Mouse (Mus musculus): Measurements from ENCODE around the gene Shc4. TPM values are rescaled to one million over a fixed set of nuclear protein-coding genes. Genes with fewer than 3 reads are reported as not detected.

The Shc4 gene
- total and polyA plus RNA-seq, 3 experiments: 0.21 to 1.1 (median 0.37) TPM

- no peaks in the 10 kb centered on the region for H3K79me2 ChIP-seq (replicated peaks; ENCODE audit: control insufficient read depth, extremely low read depth, insufficient read depth, poor library complexity, severe bottlenecking)
- in situ Hi-C loops (cut with MboI; ENCODE audit: low pct_ligation_motif_present, low pct_unique_long_range_greater_than_20kb, low sequenced_read_pairs): no loop called here
- dilution Hi-C loops (cut with MboI; ENCODE audit: extremely low pct_ligation_motif_present, extremely low pct_unique_long_range_greater_than_20kb, low sequenced_read_pairs): no loop called here
- no peaks in the 10 kb centered on the region for H3K36me3 ChIP-seq (replicated peaks in 1 of 2; ENCODE audit: control insufficient read depth in 1 of 2, insufficient read depth in 1 of 2, low read length in 1 of 2)
- no peak overlapping the region for H3K27ac ChIP-seq (ENCODE audit: insufficient read depth, low read depth)
- no peak overlapping the region for H3K4me3 ChIP-seq (replicated peaks in 1 of 3; ENCODE audit: low read depth in 2 of 3, low read length in 2 of 3, poor library complexity in 1 of 3)
- H3K4me1 ChIP-seq (ENCODE audit: control insufficient read depth in 1 of 2, insufficient read depth in 2 of 2): peaks cover 3 to 21% of the 10 kb centered on the region in 2 experiments; a peak in 3 of 4 replicates
- DNase-seq (ENCODE audit: extremely low read depth): no peak
- no peaks in the 10 kb centered on the region for H3K9me3 ChIP-seq (replicated peaks; ENCODE audit: low read length)
- H3K9ac ChIP-seq (ENCODE audit: insufficient read depth, low read depth): no peak overlapping the region
- no peaks in the 10 kb centered on the region for H3K27me3 ChIP-seq (replicated peaks)
- no peak for TF ChIP-seq RAD21 (IDR thresholded peaks at IDR 0.05; ENCODE audit: low read depth, low read length)
- no peak for TF ChIP-seq ZNF384 (IDR thresholded peaks at IDR 0.05; ENCODE audit: low read depth, low read length)
- TF ChIP-seq ZC3H11A (IDR thresholded peaks at IDR 0.05; ENCODE audit: low read depth, low read length): no peak
- no peak for TF ChIP-seq SIN3A (IDR thresholded peaks at IDR 0.05; ENCODE audit: low read length)
- no peak for TF ChIP-seq KAT2A (IDR thresholded peaks at IDR 0.05; ENCODE audit: insufficient replicate concordance, low read length)
- no peak for TF ChIP-seq MAX (IDR thresholded peaks at IDR 0.05; ENCODE audit: low read length)
- no peak for TF ChIP-seq RCOR1 (conservative IDR thresholded peaks at IDR 0.05; ENCODE audit: low read depth, low read length)
- TF ChIP-seq POLR2A (IDR thresholded peaks at IDR 0.05; ENCODE audit: low read depth, low read length): no peak
- TF ChIP-seq GABPA (IDR thresholded peaks at IDR 0.05; ENCODE audit: insufficient replicate concordance, low read depth, low read length): no peak
- TF ChIP-seq MAZ (IDR thresholded peaks at IDR 0.05; ENCODE audit: low read depth, low read length): no peak
- TF ChIP-seq JUN (IDR thresholded peaks at IDR 0.05; ENCODE audit: insufficient read depth, low read depth, low read length): no peak
- no peak for TF ChIP-seq MAFK (IDR thresholded peaks at IDR 0.05; ENCODE audit: insufficient replicate concordance, low read length)
- TF ChIP-seq NRF1 (IDR thresholded peaks at IDR 0.05; ENCODE audit: low read depth, low read length): no peak
- TF ChIP-seq TCF12 (IDR thresholded peaks at IDR 0.05; ENCODE audit: low read depth, low read length): no peak
- no peak for TF ChIP-seq POLR2AphosphoS2 (IDR thresholded peaks at IDR 0.05; ENCODE audit: low read depth, low read length)
- H3K4me2 ChIP-seq (ENCODE audit: insufficient read depth, low read depth, poor library complexity, severe bottlenecking): no peak overlapping the region
Observed at GRCm38 (mm10) chr2:125683895-125684294, 40.1 kb downstream of the Shc4 start.

- no peaks in the 10 kb centered on the region for H3K36me3 ChIP-seq (replicated peaks in 1 of 2; ENCODE audit: control insufficient read depth in 1 of 2, insufficient read depth in 1 of 2, low read length in 1 of 2)
- TF ChIP-seq JUND (conservative IDR thresholded peaks at IDR 0.05; ENCODE audit: low read depth, low read length) (no peak), ETS1 (conservative IDR thresholded peaks at IDR 0.05; ENCODE audit: low read depth, low read length) (no peak), POLR2AphosphoS2 (IDR thresholded peaks at IDR 0.05; ENCODE audit: low read depth, low read length) (no peak), MEF2A (IDR thresholded peaks at IDR 0.05; ENCODE audit: borderline replicate concordance, low read depth, low read length) (no peak), HCFC1 (IDR thresholded peaks at IDR 0.05; ENCODE audit: low read depth, low read length) (no peak), IRF4 (IDR thresholded peaks at IDR 0.05; ENCODE audit: low read depth, low read length) (no peak)
- no peak overlapping the region for H3K4me3 ChIP-seq (replicated peaks in 1 of 3; ENCODE audit: low read depth in 2 of 3, low read length in 2 of 3, poor library complexity in 1 of 3)
- no peaks in the 10 kb centered on the region for H3K27me3 ChIP-seq (replicated peaks)
- H3K4me2 ChIP-seq (ENCODE audit: insufficient read depth, low read depth, poor library complexity, severe bottlenecking): no peak overlapping the region
- no peak overlapping the region for H3K9ac ChIP-seq (ENCODE audit: insufficient read depth, low read depth)
- no peak for DNase-seq (ENCODE audit: extremely low read depth)
- H3K27ac ChIP-seq (ENCODE audit: insufficient read depth, low read depth): no peak overlapping the region
- H3K4me1 ChIP-seq (ENCODE audit: control insufficient read depth in 1 of 2, insufficient read depth in 2 of 2): peaks cover 3 to 30% of the 10 kb centered on the region in 2 experiments; a peak in 3 of 4 replicates
- in situ Hi-C loops (cut with MboI; ENCODE audit: low pct_ligation_motif_present, low pct_unique_long_range_greater_than_20kb, low sequenced_read_pairs) (no loop called here), dilution Hi-C loops (cut with MboI; ENCODE audit: extremely low pct_ligation_motif_present, extremely low pct_unique_long_range_greater_than_20kb, low sequenced_read_pairs) (no loop called here)
- H3K79me2 ChIP-seq (replicated peaks; ENCODE audit: control insufficient read depth, extremely low read depth, insufficient read depth, poor library complexity, severe bottlenecking): no peaks in the 10 kb centered on the region
- H3K9me3 ChIP-seq (replicated peaks; ENCODE audit: low read length): no peaks in the 10 kb centered on the region
Observed at GRCm38 (mm10) chr2:125681811-125682210, 42.1 kb downstream of the Shc4 start.

Data from CH12.LX (cell line).